In genomic region chr17:62882726-62883475, GRCm38 (mm10) we compare ENCODE assay signal across 8 mouse cellular contexts. TPM values are rescaled to one million over a fixed set of nuclear protein-coding genes. Genes with fewer than 3 reads are reported as not detected.
DNase-seq lines count a peak whose midpoint lies in the region; ATAC-seq and TF ChIP-seq lines count a peak whose summit lies in the region.

No protein-coding gene starts in this region.

- peak; percentile 66 to 73 for DNase-seq in adrenal gland, adult 18-20 months (ENCODE audit: low spot score in 2 of 2)
- peak; percentile 67 for DNase-seq in gastrocnemius, postnatal 10 days
- peak; percentile 82 for DNase-seq in hindlimb bud, embryonic 11.5 days (ENCODE audit: extremely low spot score, low read depth, low spot score)
- peak; percentile 66 to 87 for DNase-seq in left cerebral cortex, postnatal 10 days (ENCODE audit: extremely low spot score in 1 of 2, low spot score in 2 of 2)
- peak; percentile 71 for DNase-seq in right cerebral cortex, postnatal 4 days

- no peaks in the 10 kb centered on the region for H3K36me3 ChIP-seq in megakaryocyte, embryonic 14.5 days (replicated peaks; ENCODE audit: low read length)

- intact Hi-C loops in left cerebral cortex, postnatal 10 days (cut with DNase I) = loop anchor here (10.0 kb wide), 1 partner anchor 582 kb away; no protein-coding TSS in a partner anchor

- peak overlapping the region; percentile 57 for H3K4me3 ChIP-seq in cortical plate, adult 2 months (ENCODE audit: insufficient read depth, low read length)
- peak overlapping the region; percentile 88 for H3K4me3 ChIP-seq in megakaryocyte, embryonic 14.5 days (replicated peaks)

- peaks cover 60% of the 10 kb centered on the region for H3K27me3 ChIP-seq in megakaryocyte, embryonic 14.5 days (replicated peaks)

- TF ChIP-seq CTCF in cortical plate, adult 2 months (IDR thresholded peaks at IDR 0.05; ENCODE audit: extremely low read depth, insufficient read depth, low read length) = no peak

- H3K9me3 ChIP-seq in megakaryocyte, embryonic 14.5 days = no peaks in the 10 kb centered on the region

- no peak for TF ChIP-seq POLR2A in cortical plate, adult 2 months (IDR thresholded peaks at IDR 0.05; ENCODE audit: extremely low read depth, insufficient read depth, low read length)

- ATAC-seq in activated CD4-positive, CD25-positive, alpha-beta regulatory T cell, adult 4 months = no peak

- peaks cover 1% of the 10 kb centered on the region; the same call in 1 of the 2 replicates for H3K4me1 ChIP-seq in cortical plate, adult 2 months (ENCODE audit: control insufficient read depth, insufficient read depth, low read length)
- H3K4me1 ChIP-seq in megakaryocyte, embryonic 14.5 days = peaks cover 44% of the 10 kb centered on the region

- peak overlapping the region; percentile 57; the same call in 1 of the 2 replicates for H3K27ac ChIP-seq in cortical plate, adult 2 months (ENCODE audit: insufficient read depth, low read length)

RNA-seq across cellular contexts. Expression of gene Efna5, which starts 1.8 kb away (rescaled TPM):
- 10 to 100 TPM; 16.2 to 18.2 TPM for total RNA-seq in adrenal gland, adult 18-20 months (2021)
- 13.6 and 14.8 TPM in 2 replicates for polyA plus RNA-seq in cortical plate, adult 2 months (2012; rRNA removed)
- 1 to 10 TPM; 2.2 to 3.8 TPM for total RNA-seq in gastrocnemius, postnatal 10 days (2021)
- total RNA-seq in left cerebral cortex, postnatal 10 days (2021) = 10 to 100 TPM; 44.2 to 44.4 TPM
- not detected in 2 replicates for polyA plus RNA-seq in megakaryocyte, embryonic 14.5 days (2012; ENCODE audit: insufficient read depth, low replicate concordance)
- polyA plus RNA-seq in activated CD4-positive, CD25-positive, alpha-beta regulatory T cell, adult 4 months (2017; shearing (Covaris generic)) = under 1 TPM in 1 of 2 experiments, not detected in 1; 0.19 TPM
